Mouse (Mus musculus): ENCODE measurements around the gene Adcy2. TPM values are rescaled to one million over a fixed set of nuclear protein-coding genes. Genes with fewer than 3 reads are reported as not detected.

Adcy2 gene
- polyA plus RNA-seq, 1 experiment from 2014 or later = 1.6 TPM

DNA sequence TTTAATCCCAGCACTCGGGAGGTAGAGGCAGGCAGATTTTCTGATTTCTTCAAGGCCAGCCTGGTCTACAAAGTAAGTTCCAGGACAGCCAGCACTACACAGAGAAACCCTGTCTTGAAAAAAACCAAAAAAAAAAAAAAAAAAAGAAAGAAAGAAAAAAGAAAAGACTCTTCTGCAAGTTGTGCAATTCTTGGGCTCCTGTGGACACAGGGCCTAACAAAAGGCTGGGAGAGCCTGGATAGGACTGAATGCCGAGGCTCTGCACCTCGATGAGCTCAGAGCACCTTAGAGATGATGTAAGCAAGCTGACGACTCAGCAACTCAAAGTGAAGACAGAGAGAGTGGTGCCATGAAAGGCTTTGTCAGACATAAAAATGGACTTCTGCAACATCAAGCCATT, 424.9 kb downstream of the Adcy2 start:
- 73% methylated on average over 4 of the region's 4 CpGs for WGBS
- Histone ChIP-seq H3K36me3 (ENCODE audit: control insufficient read depth, insufficient read depth, low read length) (peaks cover 10% of the 10 kb centered on the region), H3K4me3 (replicated peaks; ENCODE audit: low read length) (no peak overlapping the region), H3K9me3 (replicated peaks; ENCODE audit: control insufficient read depth, low read length) (no peaks in the 10 kb centered on the region), H3K4me2 (ENCODE audit: low read depth, low read length) (no peak overlapping the region), H3K9ac (ENCODE audit: low read length) (no peak overlapping the region), H3K4me1 (ENCODE audit: control insufficient read depth, insufficient read depth, low read length) (no peaks in the 10 kb centered on the region; the same call in 1 of the 2 replicates), H3K27ac (ENCODE audit: low read length) (no peak overlapping the region), H3K27me3 (ENCODE audit: control insufficient read depth, insufficient read depth, low read length) (no peaks in the 10 kb centered on the region)
- no peak for ATAC-seq (ENCODE audit: insufficient read depth, low FRiP score)

DNA sequence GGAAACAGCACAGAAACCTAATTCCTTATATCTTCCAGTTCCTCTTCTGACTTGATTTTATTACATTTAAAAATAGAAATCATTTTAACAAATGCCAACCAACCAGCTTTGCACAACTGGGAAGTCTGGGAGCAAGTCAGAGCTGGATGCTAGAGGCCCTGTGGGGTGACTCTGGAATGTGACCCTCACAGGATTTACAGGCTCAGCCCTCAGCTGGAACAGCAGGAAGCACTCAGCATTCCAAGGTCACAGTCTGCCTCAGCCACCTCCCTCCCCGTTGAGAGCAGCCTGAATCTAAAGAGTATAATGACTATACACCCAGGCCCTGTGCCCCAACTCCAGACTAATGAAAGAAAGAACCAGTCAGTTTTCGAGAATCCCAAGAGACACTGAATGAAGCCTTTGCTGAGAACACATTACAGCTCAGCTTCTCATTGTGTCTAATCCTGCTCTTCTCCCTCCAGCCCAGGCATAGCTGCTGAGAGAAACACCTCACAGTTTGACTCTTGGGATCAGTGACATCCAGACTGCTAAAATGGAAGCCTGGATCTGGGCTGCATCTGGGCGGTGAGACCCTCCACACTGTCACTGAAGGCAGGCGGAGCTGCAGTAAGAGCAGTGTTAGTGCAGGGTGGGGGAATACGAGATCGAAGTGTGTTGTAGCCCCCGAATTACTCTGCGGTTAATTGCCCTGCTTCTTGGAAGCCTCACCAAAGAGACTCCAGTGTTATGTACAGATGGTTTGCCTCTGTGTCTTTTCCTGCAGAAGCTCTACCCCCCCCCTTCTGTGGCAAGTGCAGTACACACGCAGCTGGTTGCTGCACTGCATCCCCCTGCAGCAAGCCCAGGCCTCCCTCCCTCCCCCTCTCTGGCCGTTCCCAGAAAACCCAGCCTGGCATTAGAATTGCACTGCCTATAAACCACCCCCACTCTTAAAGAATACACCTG, 426.1 kb downstream of the Adcy2 start:
- peak; percentile 49; the same call in 1 of the 2 replicates for ATAC-seq (ENCODE audit: insufficient read depth, low FRiP score)
- no peaks in the 10 kb centered on the region; the same call in 1 of the 2 replicates for H3K4me1 ChIP-seq (ENCODE audit: control insufficient read depth, insufficient read depth, low read length)
- H3K9me3 ChIP-seq (replicated peaks; ENCODE audit: control insufficient read depth, low read length) = no peaks in the 10 kb centered on the region
- no peaks in the 10 kb centered on the region for H3K27me3 ChIP-seq (ENCODE audit: control insufficient read depth, insufficient read depth, low read length)
- H3K4me2 ChIP-seq (ENCODE audit: low read depth, low read length) = no peak overlapping the region
- H3K9ac ChIP-seq (ENCODE audit: low read length) = 0 out of 2 replicates have a peak overlapping the region, but pooled peaks have one; percentile 32
- peaks cover 10% of the 10 kb centered on the region for H3K36me3 ChIP-seq (ENCODE audit: control insufficient read depth, insufficient read depth, low read length)
- H3K4me3 ChIP-seq (replicated peaks; ENCODE audit: low read length) = no peak overlapping the region
- 66% methylated on average over 10 of the region's 10 CpGs for WGBS
- H3K27ac ChIP-seq (ENCODE audit: low read length) = peak overlapping the region; percentile 56

DNA sequence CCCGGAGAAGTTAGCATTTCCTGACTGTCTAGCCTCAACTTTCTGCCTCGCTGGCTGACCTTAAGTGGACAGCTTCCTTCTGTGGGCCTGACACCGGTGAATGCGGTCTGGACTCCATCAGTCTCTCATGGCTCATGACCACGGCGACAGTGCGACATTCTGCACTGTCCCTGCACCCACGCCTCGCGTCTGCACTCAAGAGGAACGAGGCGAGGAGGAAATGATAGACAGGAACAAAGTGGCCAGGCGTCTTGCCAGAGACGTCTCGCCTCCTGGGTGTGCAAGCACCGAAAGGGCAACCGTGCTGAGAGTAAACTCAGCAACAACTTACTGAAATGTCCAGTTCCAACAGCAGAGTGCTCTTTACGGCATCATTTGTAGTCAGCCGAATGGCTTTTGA, 427.1 kb downstream of the Adcy2 start:
- H3K4me2 ChIP-seq (ENCODE audit: low read depth, low read length) = no peak overlapping the region
- no peaks in the 10 kb centered on the region; the same call in 1 of the 2 replicates for H3K4me1 ChIP-seq (ENCODE audit: control insufficient read depth, insufficient read depth, low read length)
- no peaks in the 10 kb centered on the region for H3K27me3 ChIP-seq (ENCODE audit: control insufficient read depth, insufficient read depth, low read length)
- H3K27ac ChIP-seq (ENCODE audit: low read length) = peak overlapping the region; percentile 56; the same call in 1 of the 2 replicates
- no peaks in the 10 kb centered on the region for H3K9me3 ChIP-seq (replicated peaks; ENCODE audit: control insufficient read depth, low read length)
- no peak overlapping the region for H3K9ac ChIP-seq (ENCODE audit: low read length)
- no peak overlapping the region for H3K4me3 ChIP-seq (replicated peaks; ENCODE audit: low read length)
- ATAC-seq (ENCODE audit: insufficient read depth, low FRiP score) = no peak
- H3K36me3 ChIP-seq (ENCODE audit: control insufficient read depth, insufficient read depth, low read length) = peaks cover 10% of the 10 kb centered on the region
- 78% methylated on average over 19 of the region's 19 CpGs for WGBS

All from stomach, embryonic 16.5 days (tissue).